Mouse (Mus musculus): ENCODE data around the gene Wsb2. TPM values are rescaled to one million over a fixed set of nuclear protein-coding genes. Genes with fewer than 3 reads are reported as not detected.

Wsb2 gene
- polyA plus RNA-seq, 1 experiment, result 205 TPM

GRCm38 (mm10) chr5:117360631-117361541 lies 3.8 kb downstream of the Wsb2 start:
- peak; percentile 90 for DNase-seq
- Histone ChIP-seq H3K27ac (ENCODE audit: insufficient read depth, low read depth, low read length) (peak overlapping the region; percentile 89), H3K27me3 (replicated peaks; ENCODE audit: control insufficient read depth, insufficient read depth, low read length) (no peaks in the 10 kb centered on the region), H3K4me1 (ENCODE audit: control insufficient read depth, insufficient read depth, low read length) (peaks cover 65% of the 10 kb centered on the region), H3K4me3 (ENCODE audit: insufficient read depth, low read depth, low read length) (peak overlapping the region; percentile 23), H3K36me3 (ENCODE audit: control insufficient read depth, insufficient read depth, low read length) (no peaks in the 10 kb centered on the region; the same call in 1 of the 2 replicates)
- 24% methylated on average over 13 of the region's 13 CpGs for WGBS
- TF ChIP-seq CTCF (conservative IDR thresholded peaks at IDR 0.05; ENCODE audit: insufficient read depth, insufficient read length, low read depth, low read length) (no peak), POLR2A (IDR thresholded peaks at IDR 0.05; ENCODE audit: low read depth, low read length) (no peak)

- TF ChIP-seq POLR2A (IDR thresholded peaks at IDR 0.05; ENCODE audit: low read depth, low read length) (no peak), CTCF (conservative IDR thresholded peaks at IDR 0.05; ENCODE audit: insufficient read depth, insufficient read length, low read depth, low read length) (no peak)
- H3K27ac ChIP-seq (ENCODE audit: insufficient read depth, low read depth, low read length), result peak overlapping the region; percentile 81
- H3K4me1 ChIP-seq (ENCODE audit: control insufficient read depth, insufficient read depth, low read length), result peaks cover 63% of the 10 kb centered on the region
- H3K27me3 ChIP-seq (replicated peaks; ENCODE audit: control insufficient read depth, insufficient read depth, low read length), result no peaks in the 10 kb centered on the region
- WGBS, result 38% methylated on average over 4 of the region's 4 CpGs
- DNase-seq, result no peak
- no peak overlapping the region for H3K4me3 ChIP-seq (ENCODE audit: insufficient read depth, low read depth, low read length)
- H3K36me3 ChIP-seq (ENCODE audit: control insufficient read depth, insufficient read depth, low read length), result no peaks in the 10 kb centered on the region; the same call in 1 of the 2 replicates
Measured at GRCm38 (mm10) chr5:117361590-117361989, 4.5 kb downstream of the Wsb2 start.

- peaks cover 65% of the 10 kb centered on the region for H3K4me1 ChIP-seq (ENCODE audit: control insufficient read depth, insufficient read depth, low read length)
- WGBS, result 28% methylated on average over 15 of the region's 15 CpGs
- peak; percentile 62 for DNase-seq
- TF ChIP-seq POLR2A (IDR thresholded peaks at IDR 0.05; ENCODE audit: low read depth, low read length) (no peak), CTCF (conservative IDR thresholded peaks at IDR 0.05; ENCODE audit: insufficient read depth, insufficient read length, low read depth, low read length) (no peak)
- no peak overlapping the region for H3K4me3 ChIP-seq (ENCODE audit: insufficient read depth, low read depth, low read length)
- H3K27me3 ChIP-seq (replicated peaks; ENCODE audit: control insufficient read depth, insufficient read depth, low read length), result no peaks in the 10 kb centered on the region
- H3K27ac ChIP-seq (ENCODE audit: insufficient read depth, low read depth, low read length), result peak overlapping the region; percentile 84
- H3K36me3 ChIP-seq (ENCODE audit: control insufficient read depth, insufficient read depth, low read length), result no peaks in the 10 kb centered on the region; the same call in 1 of the 2 replicates
Measured at GRCm38 (mm10) chr5:117363066-117363782, 6.1 kb downstream of the Wsb2 start.

GRCm38 (mm10) chr5:117364821-117365220 lies 7.7 kb downstream of the Wsb2 start:
- no peaks in the 10 kb centered on the region; the same call in 1 of the 2 replicates for H3K36me3 ChIP-seq (ENCODE audit: control insufficient read depth, insufficient read depth, low read length)
- TF ChIP-seq CTCF (conservative IDR thresholded peaks at IDR 0.05; ENCODE audit: insufficient read depth, insufficient read length, low read depth, low read length) (no peak), POLR2A (IDR thresholded peaks at IDR 0.05; ENCODE audit: low read depth, low read length) (no peak)

GRCm38 (mm10) chr5:117365904-117366561 lies 8.9 kb downstream of the Wsb2 start:
- Histone ChIP-seq H3K27ac (ENCODE audit: insufficient read depth, low read depth, low read length) (peak overlapping the region; percentile 90), H3K27me3 (replicated peaks; ENCODE audit: control insufficient read depth, insufficient read depth, low read length) (no peaks in the 10 kb centered on the region), H3K36me3 (ENCODE audit: control insufficient read depth, insufficient read depth, low read length) (no peaks in the 10 kb centered on the region; the same call in 1 of the 2 replicates), H3K4me3 (ENCODE audit: insufficient read depth, low read depth, low read length) (no peak overlapping the region), H3K4me1 (ENCODE audit: control insufficient read depth, insufficient read depth, low read length) (peaks cover 55% of the 10 kb centered on the region)
- TF ChIP-seq CTCF (conservative IDR thresholded peaks at IDR 0.05; ENCODE audit: insufficient read depth, insufficient read length, low read depth, low read length) (no peak), POLR2A (IDR thresholded peaks at IDR 0.05; ENCODE audit: low read depth, low read length) (no peak)
- DNase-seq, result peak; percentile 79
- WGBS, result 58% methylated on average over 13 of the region's 13 CpGs

More at GRCm38 (mm10) chr5:117364821-117365220, 7.7 kb downstream of the Wsb2 start:
- H3K27me3 ChIP-seq (replicated peaks; ENCODE audit: control insufficient read depth, insufficient read depth, low read length), result no peaks in the 10 kb centered on the region
- H3K27ac ChIP-seq (ENCODE audit: insufficient read depth, low read depth, low read length), result 0 out of 2 replicates have a peak overlapping the region, but pooled peaks have one; percentile 41
- no peak for DNase-seq
- H3K4me3 ChIP-seq (ENCODE audit: insufficient read depth, low read depth, low read length), result no peak overlapping the region
- 52% methylated on average over 3 of the region's 3 CpGs for WGBS
- H3K4me1 ChIP-seq (ENCODE audit: control insufficient read depth, insufficient read depth, low read length), result peaks cover 56% of the 10 kb centered on the region

GRCm38 (mm10) chr5:117367206-117367605 lies 10.1 kb downstream of the Wsb2 start:
- Histone ChIP-seq H3K36me3 (ENCODE audit: control insufficient read depth, insufficient read depth, low read length) (no peaks in the 10 kb centered on the region; the same call in 1 of the 2 replicates), H3K27ac (ENCODE audit: insufficient read depth, low read depth, low read length) (no peak overlapping the region), H3K27me3 (replicated peaks; ENCODE audit: control insufficient read depth, insufficient read depth, low read length) (no peaks in the 10 kb centered on the region), H3K4me1 (ENCODE audit: control insufficient read depth, insufficient read depth, low read length) (peaks cover 44% of the 10 kb centered on the region), H3K4me3 (ENCODE audit: insufficient read depth, low read depth, low read length) (no peak overlapping the region)
- TF ChIP-seq CTCF (conservative IDR thresholded peaks at IDR 0.05; ENCODE audit: insufficient read depth, insufficient read length, low read depth, low read length) (no peak), POLR2A (IDR thresholded peaks at IDR 0.05; ENCODE audit: low read depth, low read length) (no peak)
- peak; percentile 38 for DNase-seq
- whole genome bisulfite sequencing, result 37% methylated on average over 8 of the region's 8 CpGs
